In genomic region chr7:132273741-132274513, GRCm38 (mm10) we compare ENCODE assay signal across 21 mouse cellular contexts. TPM values are rescaled to one million over a fixed set of nuclear protein-coding genes. Genes with fewer than 3 reads are reported as not detected.
DNase-seq lines count a peak whose midpoint lies in the region; ATAC-seq and TF ChIP-seq lines count a peak whose summit lies in the region.
"Had no signal": no experiment of that assay in that cellular context is flagged by ENCODE, and none has a peak within 500 bp of the region (broad histone marks: within the 10 kb centered on the region; RNA-seq: fewer than 3 reads in every experiment).

No protein-coding gene starts in this region.

- H3K27ac ChIP-seq in kidney, adult 2 months (ENCODE audit: insufficient read depth, low read depth, low read length): 0 out of 2 replicates have a peak overlapping the region, but pooled peaks have one; percentile 3
- no peak overlapping the region for H3K27ac ChIP-seq in kidney, embryonic 16.5 days (ENCODE audit: low read length)
- peak overlapping the region; percentile 17; the same call in 1 of the 2 replicates for H3K27ac ChIP-seq in brown adipose tissue, adult 24 weeks (replicated peaks; ENCODE audit: low read depth, low read length)
- H3K27ac ChIP-seq in stomach, postnatal 0 days (replicated peaks): 0 out of 2 replicates have a peak overlapping the region, but pooled peaks have one; percentile 0
- H3K27ac ChIP-seq: embryonic facial prominence, embryonic 13.5 days; forebrain, embryonic 12.5 days; heart, adult 2 months; heart, embryonic 15.5 days; hindbrain, embryonic 13.5 days; hindbrain, postnatal 0 days had no signal

- TF ChIP-seq POLR2A in kidney, adult 2 months (IDR thresholded peaks at IDR 0.05; ENCODE audit: low read depth, low read length): no peak

- DNase-seq in kidney, adult 2 months: peak; percentile 20
- DNase-seq in adipocyte (ENCODE audit: low spot score): peak; percentile 61
- no peak for DNase-seq in stomach, postnatal 0 days (ENCODE audit: low spot score)
- DNase-seq in left cerebral cortex, adult 8-10 months (ENCODE audit: low spot score in 2 of 2): no peak
- DNase-seq: adrenal gland, postnatal 36 days; cerebellum, adult 11 months; cerebellum, adult 8-10 months; cerebellum, postnatal 25 days; forebrain, postnatal 0 days; gastrocnemius, postnatal 14 days; heart, adult 2 months; heart, postnatal 14 days had no signal

- H3K4me2 ChIP-seq in kidney, embryonic 16.5 days (replicated peaks; ENCODE audit: low read depth, low read length): no peak overlapping the region
- no peak overlapping the region for H3K4me2 ChIP-seq in stomach, postnatal 0 days (replicated peaks; ENCODE audit: low read depth)
- H3K4me2 ChIP-seq: embryonic facial prominence, embryonic 13.5 days; forebrain, embryonic 12.5 days; heart, embryonic 11.5 days; heart, embryonic 15.5 days; hindbrain, embryonic 13.5 days had no signal

- TF ChIP-seq EP300 in stomach, postnatal 0 days (optimal IDR thresholded peaks at IDR 0.05): no peak

- no peak for TF ChIP-seq CTCF in kidney, adult 2 months (conservative IDR thresholded peaks at IDR 0.05; ENCODE audit: insufficient read depth, insufficient read length, low read depth, low read length)
- TF ChIP-seq CTCF in stomach, postnatal 0 days (IDR thresholded peaks at IDR 0.05; ENCODE audit: low read depth): no peak

- peaks cover 5% of the 10 kb centered on the region for H3K4me1 ChIP-seq in kidney, adult 2 months (ENCODE audit: control insufficient read depth, insufficient read depth, low read length)
- H3K4me1 ChIP-seq in kidney, embryonic 16.5 days (ENCODE audit: insufficient read depth, low read length): no peaks in the 10 kb centered on the region; the same call in 1 of the 2 replicates
- peaks cover 18% of the 10 kb centered on the region for H3K4me1 ChIP-seq in brown adipose tissue, adult 24 weeks (ENCODE audit: control insufficient read depth, insufficient read depth, insufficient read length, low read length)
- no peaks in the 10 kb centered on the region for H3K4me1 ChIP-seq in stomach, postnatal 0 days (replicated peaks; ENCODE audit: control insufficient read depth, insufficient read depth)

- ATAC-seq in kidney, embryonic 16.5 days (ENCODE audit: low FRiP score, low TSS enrichment): no peak
- no peak for ATAC-seq in stomach, postnatal 0 days (ENCODE audit: low FRiP score, low TSS enrichment)
- ATAC-seq: forebrain, postnatal 0 days; hindbrain, postnatal 0 days had no signal

- H3K4me3 ChIP-seq in kidney, adult 2 months (ENCODE audit: insufficient read depth, low read depth, low read length): no peak overlapping the region
- H3K4me3 ChIP-seq in kidney, embryonic 16.5 days (ENCODE audit: low read length): no peak overlapping the region
- H3K4me3 ChIP-seq in brown adipose tissue, adult 24 weeks (ENCODE audit: insufficient read depth, low read depth, low read length): no peak overlapping the region
- H3K4me3 ChIP-seq in stomach, postnatal 0 days (ENCODE audit: low read depth, low read length): no peak overlapping the region
- H3K4me3 ChIP-seq: embryonic facial prominence, embryonic 13.5 days; erythroblast, embryonic 14.5 days; forebrain, embryonic 12.5 days; heart, adult 2 months; heart, embryonic 15.5 days; hindbrain, embryonic 13.5 days had no signal

- no peaks in the 10 kb centered on the region for H3K27me3 ChIP-seq in kidney, adult 2 months (replicated peaks; ENCODE audit: control insufficient read depth, insufficient read depth, low read length)
- H3K27me3 ChIP-seq in kidney, embryonic 16.5 days (ENCODE audit: insufficient read depth, low read length): no peaks in the 10 kb centered on the region
- no peaks in the 10 kb centered on the region for H3K27me3 ChIP-seq in stomach, postnatal 0 days (ENCODE audit: control insufficient read depth, insufficient read depth, low read length)
- H3K27me3 ChIP-seq: embryonic facial prominence, embryonic 13.5 days; forebrain, embryonic 12.5 days; heart, embryonic 15.5 days; hindbrain, embryonic 13.5 days had no signal

- WGBS in kidney, adult 2 months: 79% methylated on average over 2 of the region's 2 CpGs
- 63% methylated on average over 2 of the region's 2 CpGs for WGBS in kidney, embryonic 16.5 days
- 61% methylated on average over 2 of the region's 2 CpGs for WGBS in stomach, postnatal 0 days

- no peaks in the 10 kb centered on the region; the same call in 1 of the 2 replicates for H3K36me3 ChIP-seq in kidney, adult 2 months (ENCODE audit: control insufficient read depth, insufficient read depth, low read length)
- H3K36me3 ChIP-seq in kidney, embryonic 16.5 days (ENCODE audit: insufficient read depth, low read length): peaks cover 3% of the 10 kb centered on the region; the same call in 1 of the 2 replicates
- no peaks in the 10 kb centered on the region; the same call in 1 of the 2 replicates for H3K36me3 ChIP-seq in stomach, postnatal 0 days (ENCODE audit: control insufficient read depth, insufficient read depth, low read length)
- H3K36me3 ChIP-seq: heart, embryonic 15.5 days had no signal

- H3K9me3 ChIP-seq in kidney, embryonic 16.5 days (ENCODE audit: low read length): peaks cover 4% of the 10 kb centered on the region; the same call in 1 of the 2 replicates
- no peaks in the 10 kb centered on the region for H3K9me3 ChIP-seq in stomach, postnatal 0 days (ENCODE audit: control insufficient read depth, low read length)
- H3K9me3 ChIP-seq: embryonic facial prominence, embryonic 13.5 days; forebrain, embryonic 12.5 days; heart, embryonic 15.5 days; hindbrain, embryonic 13.5 days had no signal

- no peak overlapping the region for H3K9ac ChIP-seq in kidney, embryonic 16.5 days (replicated peaks; ENCODE audit: low read length)
- H3K9ac ChIP-seq in stomach, postnatal 0 days (ENCODE audit: low read length): no peak overlapping the region
- H3K9ac ChIP-seq: embryonic facial prominence, embryonic 13.5 days; forebrain, embryonic 12.5 days; forebrain, postnatal 0 days; heart, embryonic 15.5 days; hindbrain, embryonic 13.5 days had no signal

RNA-seq across cellular contexts. Expression of gene Chst15, which starts 43.1 kb away (rescaled TPM):
- polyA plus RNA-seq in kidney, adult 2 months (2012; rRNA removed): 13.8 and 17.6 TPM in 2 replicates
- polyA plus RNA-seq in kidney, embryonic 16.5 days (2015; fragmentation: Nextera tagmentation; extraction: Ambion mirVana): 19.7 and 21.0 TPM in 2 replicates
- 14.7 and 16.0 TPM in 2 replicates for polyA plus RNA-seq in brown adipose tissue, adult 24 weeks (2012; ENCODE audit: insufficient read depth, insufficient read length, missing spikeins)
- polyA plus RNA-seq in stomach, postnatal 0 days (2015; fragmentation: Nextera tagmentation; extraction: Ambion mirVana): 11.5 and 12.1 TPM in 2 replicates
- total RNA-seq in left cerebral cortex, adult 8-10 months (2022): 10 to 100 TPM; 46.3 to 57.0 (median 52.6) TPM

Comparison
In these comparisons a context has a peak if more than half of its experiments do, and no peak if none do; other contexts are left out.
1. DNase-seq: peak in kidney, adult 2 months (single experiment) and adipocyte (single experiment); none in stomach, postnatal 0 days (single experiment) and left cerebral cortex, adult 8-10 months (0 of 2).